Mouse (Mus musculus): ENCODE results near the gene Gm10715.
"Not testable (repeated sequence)": the region's sequence is repeated elsewhere in the genome, so short reads cannot be mapped to it uniquely, and the experiment has no call there.

- not testable (repeated sequence) for TF ChIP-seq GATA1 (IDR thresholded peaks at IDR 0.05; ENCODE audit: borderline replicate concordance, low read length); FLI1 (IDR thresholded peaks at IDR 0.05; ENCODE audit: low read length)
Observed at GRCm38 (mm10) chr9:3001006-3001405, 35.7 kb upstream of the Gm10715 start.

Data from megakaryocyte, embryonic 14.5 days (primary cell).